Mouse (Mus musculus): ENCODE measurements around the gene Olfr551. TPM values are rescaled to one million over a fixed set of nuclear protein-coding genes. Genes with fewer than 3 reads are reported as not detected.

Olfr551 gene
- polyA plus RNA-seq, 1 experiment from 2014 or later, result not detected

GRCm38 (mm10) chr7:102564999-102565997, 26.4 kb downstream of the Olfr551 start, which contains the start of gene Trim21:
TSS of gene Trim21 (minus strand) at chr7:102565486.
- peak within 1 kb of the TSS; percentile 42 for H3K4me2 ChIP-seq (replicated peaks)
- no peaks in the 10 kb centered on the region for H3K27me3 ChIP-seq
- ATAC-seq (ENCODE audit: low FRiP score), result no peak
- H3K4me1 ChIP-seq, result no peaks in the 10 kb centered on the region
- no peaks in the 10 kb centered on the region for H3K9me3 ChIP-seq (replicated peaks)
- H3K36me3 ChIP-seq, result no peaks in the 10 kb centered on the region
- 0 out of 2 replicates have a peak within 1 kb of the TSS, but pooled peaks have one; percentile 28 for H3K9ac ChIP-seq
- 23% methylated on average over 10 of the region's 10 CpGs for WGBS
- peak within 1 kb of the TSS; percentile 25 for H3K4me3 ChIP-seq
- H3K27ac ChIP-seq, result no peak within 1 kb of the TSS

- Histone ChIP-seq H3K36me3 (no peaks in the 10 kb centered on the region), H3K4me1 (no peaks in the 10 kb centered on the region), H3K27me3 (no peaks in the 10 kb centered on the region), H3K4me2 (replicated peaks) (no peak overlapping the region), H3K4me3 (no peak overlapping the region), H3K9ac (no peak overlapping the region), H3K9me3 (replicated peaks) (no peaks in the 10 kb centered on the region), H3K27ac (no peak overlapping the region)
- no peak for ATAC-seq (ENCODE audit: low FRiP score)
- WGBS, result 87% methylated on average over 3 of the region's 3 CpGs
Measured at GRCm38 (mm10) chr7:102553279-102553678, 38.4 kb downstream of the Olfr551 start.

- H3K27me3 ChIP-seq, result no peaks in the 10 kb centered on the region
- 91% methylated on average over 3 of the region's 3 CpGs for WGBS
- H3K9me3 ChIP-seq (replicated peaks), result no peaks in the 10 kb centered on the region
- no peak for ATAC-seq (ENCODE audit: low FRiP score)
- H3K9ac ChIP-seq, result no peak within 1 kb of the TSS
- H3K4me2 ChIP-seq (replicated peaks), result no peak within 1 kb of the TSS
- H3K36me3 ChIP-seq, result no peaks in the 10 kb centered on the region
- no peak within 1 kb of the TSS for H3K27ac ChIP-seq
- H3K4me1 ChIP-seq, result no peaks in the 10 kb centered on the region
- H3K4me3 ChIP-seq, result no peak within 1 kb of the TSS
Measured at GRCm38 (mm10) chr7:102549570-102549969, 42.1 kb downstream of the Olfr551 start, which contains the start of gene Olfr549. TSS of gene Olfr549 (plus strand) at chr7:102549870.

DNA sequence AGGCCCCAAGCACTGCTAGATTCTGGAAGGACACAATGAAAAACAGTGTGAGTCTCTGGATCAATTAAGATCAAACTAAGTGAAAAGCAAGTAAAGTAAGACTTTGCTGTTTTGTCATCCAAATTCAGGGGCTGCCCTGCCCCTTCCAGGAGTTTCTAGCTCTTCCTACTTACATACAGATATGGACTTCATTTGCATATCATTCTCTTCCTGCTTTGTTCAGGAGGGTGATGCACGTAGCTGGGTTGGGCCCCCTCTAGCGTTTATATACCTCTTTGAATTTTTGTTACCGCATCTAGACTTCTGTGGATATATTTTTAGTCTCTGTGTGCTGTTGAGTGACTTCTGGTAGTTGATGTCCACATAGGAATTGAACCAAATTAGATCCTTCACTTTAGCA, 50.4 kb downstream of the Olfr551 start:
- ATAC-seq (ENCODE audit: low FRiP score), result no peak
- Histone ChIP-seq H3K4me1 (no peaks in the 10 kb centered on the region), H3K9me3 (replicated peaks) (no peaks in the 10 kb centered on the region), H3K4me2 (replicated peaks) (no peak overlapping the region), H3K27me3 (no peaks in the 10 kb centered on the region), H3K36me3 (no peaks in the 10 kb centered on the region), H3K9ac (no peak overlapping the region), H3K27ac (no peak overlapping the region), H3K4me3 (no peak overlapping the region)
- WGBS, result 60% methylated on average over 3 of the region's 3 CpGs

GRCm38 (mm10) chr7:102540596-102540995, 51.1 kb downstream of the Olfr551 start, which contains the start of gene Olfr548-ps1:
TSS of gene Olfr548-ps1 (plus strand) at chr7:102540896.
- Histone ChIP-seq H3K27me3 (no peaks in the 10 kb centered on the region), H3K9ac (no peak within 1 kb of the TSS), H3K36me3 (no peaks in the 10 kb centered on the region), H3K4me1 (no peaks in the 10 kb centered on the region), H3K27ac (no peak within 1 kb of the TSS), H3K4me2 (replicated peaks) (no peak within 1 kb of the TSS), H3K9me3 (replicated peaks) (no peaks in the 10 kb centered on the region), H3K4me3 (no peak within 1 kb of the TSS)
- no peak for ATAC-seq (ENCODE audit: low FRiP score)
- 86% methylated on average over 2 of the region's 2 CpGs for WGBS

DNA sequence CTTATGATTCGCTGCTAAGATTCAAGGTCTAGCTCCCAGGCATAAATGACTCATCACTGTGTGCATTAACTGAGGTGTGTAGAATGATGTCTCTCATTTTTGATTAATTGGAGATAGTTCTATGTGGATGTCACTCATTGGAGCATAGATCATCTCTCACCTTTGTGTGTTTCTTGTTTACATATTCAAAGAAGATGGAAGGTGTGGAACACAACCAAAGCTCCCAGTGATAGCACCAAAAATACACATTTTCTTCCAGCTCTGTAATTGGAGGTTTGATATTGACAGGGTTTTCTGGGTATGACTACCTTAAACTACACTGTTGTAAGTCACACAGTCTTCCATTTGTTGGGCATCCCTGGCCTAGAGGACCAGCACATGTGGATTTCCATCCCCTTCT, 57.2 kb downstream of the Olfr551 start, which contains the start of gene Olfr547:
Olfr547 (plus strand) TSS at position 301 of the 400 bp plus-strand sequence.
- Histone ChIP-seq H3K27ac (no peak within 1 kb of the TSS), H3K4me2 (replicated peaks) (no peak within 1 kb of the TSS), H3K4me3 (no peak within 1 kb of the TSS), H3K36me3 (no peaks in the 10 kb centered on the region), H3K9ac (no peak within 1 kb of the TSS), H3K9me3 (replicated peaks) (no peaks in the 10 kb centered on the region), H3K27me3 (no peaks in the 10 kb centered on the region), H3K4me1 (no peaks in the 10 kb centered on the region)
- WGBS, result 84% methylated on average over 1 of the region's 1 CpGs
- ATAC-seq (ENCODE audit: low FRiP score), result no peak

Other genes starting within 250 kb of the Olfr551 start
- gene Rrm1, start 150.2 kb downstream of the Olfr551 start, polyA plus RNA-seq (2016; fragmentation: Nextera tagmentation; extraction: Ambion mirVana), result 114 and 116 TPM in 2 replicates
- gene Olfr543, start 110.2 kb downstream of the Olfr551 start, polyA plus RNA-seq (2016; fragmentation: Nextera tagmentation; extraction: Ambion mirVana), result 0.31 and 0.55 TPM in 2 replicates
- 0.15 and 0.20 TPM in 2 replicates for gene Olfr544, start 103.6 kb downstream of the Olfr551 start, polyA plus RNA-seq (2016; fragmentation: Nextera tagmentation; extraction: Ambion mirVana)
- 0.17 and 0.22 TPM in 2 replicates for gene Olfr545, start 92.3 kb downstream of the Olfr551 start, polyA plus RNA-seq (2016; fragmentation: Nextera tagmentation; extraction: Ambion mirVana)
- gene Olfr547, start 57.1 kb downstream of the Olfr551 start, polyA plus RNA-seq (2016; fragmentation: Nextera tagmentation; extraction: Ambion mirVana), result not detected in 2 replicates
- not detected in 2 replicates for gene Olfr548-ps1, start 51.0 kb downstream of the Olfr551 start, polyA plus RNA-seq (2016; fragmentation: Nextera tagmentation; extraction: Ambion mirVana)
- not detected in 2 replicates for gene Olfr549, start 42.0 kb downstream of the Olfr551 start, polyA plus RNA-seq (2016; fragmentation: Nextera tagmentation; extraction: Ambion mirVana)
- 0.26 and 0.41 TPM in 2 replicates for gene Trim21, start 26.4 kb downstream of the Olfr551 start, polyA plus RNA-seq (2016; fragmentation: Nextera tagmentation; extraction: Ambion mirVana)
- gene Olfr550, start 20.4 kb downstream of the Olfr551 start, polyA plus RNA-seq (2016; fragmentation: Nextera tagmentation; extraction: Ambion mirVana), result not detected in 2 replicates
- not detected in 2 replicates for gene Olfr552, start 5.9 kb upstream of the Olfr551 start, polyA plus RNA-seq (2016; fragmentation: Nextera tagmentation; extraction: Ambion mirVana)
- not detected in 2 replicates for gene Olfr553, start 26.3 kb upstream of the Olfr551 start, polyA plus RNA-seq (2016; fragmentation: Nextera tagmentation; extraction: Ambion mirVana)
- not detected in 2 replicates for gene Olfr554, start 46.5 kb upstream of the Olfr551 start, polyA plus RNA-seq (2016; fragmentation: Nextera tagmentation; extraction: Ambion mirVana)
- gene Olfr555, start 66.9 kb upstream of the Olfr551 start, polyA plus RNA-seq (2016; fragmentation: Nextera tagmentation; extraction: Ambion mirVana), result not detected in 2 replicates
- gene Olfr556, start 73.0 kb upstream of the Olfr551 start, polyA plus RNA-seq (2016; fragmentation: Nextera tagmentation; extraction: Ambion mirVana), result not detected in 2 replicates
- gene Trim68, start 95.4 kb upstream of the Olfr551 start, polyA plus RNA-seq (2016; fragmentation: Nextera tagmentation; extraction: Ambion mirVana), result 9.6 and 12.5 TPM in 2 replicates
- not detected in 2 replicates for gene Olfr557, start 104.0 kb upstream of the Olfr551 start, polyA plus RNA-seq (2016; fragmentation: Nextera tagmentation; extraction: Ambion mirVana)
- 0.18 and 0.48 TPM in 2 replicates for gene Olfr558, start 110.3 kb upstream of the Olfr551 start, polyA plus RNA-seq (2016; fragmentation: Nextera tagmentation; extraction: Ambion mirVana)
- not detected in 2 replicates for gene Olfr33, start 127.2 kb upstream of the Olfr551 start, polyA plus RNA-seq (2016; fragmentation: Nextera tagmentation; extraction: Ambion mirVana)
- gene Olfr559, start 135.6 kb upstream of the Olfr551 start, polyA plus RNA-seq (2016; fragmentation: Nextera tagmentation; extraction: Ambion mirVana), result not detected in 2 replicates
- not detected in 2 replicates for gene Olfr560, start 167.5 kb upstream of the Olfr551 start, polyA plus RNA-seq (2016; fragmentation: Nextera tagmentation; extraction: Ambion mirVana)
- gene Olfr78, start 167.6 kb upstream of the Olfr551 start, polyA plus RNA-seq (2016; fragmentation: Nextera tagmentation; extraction: Ambion mirVana), result 0.10 and 0.13 TPM in 2 replicates
- not detected in 2 replicates for gene Olfr561, start 179.3 kb upstream of the Olfr551 start, polyA plus RNA-seq (2016; fragmentation: Nextera tagmentation; extraction: Ambion mirVana)
- not detected in 2 replicates for gene Olfr564, start 211.6 kb upstream of the Olfr551 start, polyA plus RNA-seq (2016; fragmentation: Nextera tagmentation; extraction: Ambion mirVana)